Mouse (Mus musculus): ENCODE data around the gene Fpr2.
"Not testable (repeated sequence)": the region's sequence is repeated elsewhere in the genome, so short reads cannot be mapped to it uniquely, and the experiment has no call there.

The Fpr2 gene

DNA sequence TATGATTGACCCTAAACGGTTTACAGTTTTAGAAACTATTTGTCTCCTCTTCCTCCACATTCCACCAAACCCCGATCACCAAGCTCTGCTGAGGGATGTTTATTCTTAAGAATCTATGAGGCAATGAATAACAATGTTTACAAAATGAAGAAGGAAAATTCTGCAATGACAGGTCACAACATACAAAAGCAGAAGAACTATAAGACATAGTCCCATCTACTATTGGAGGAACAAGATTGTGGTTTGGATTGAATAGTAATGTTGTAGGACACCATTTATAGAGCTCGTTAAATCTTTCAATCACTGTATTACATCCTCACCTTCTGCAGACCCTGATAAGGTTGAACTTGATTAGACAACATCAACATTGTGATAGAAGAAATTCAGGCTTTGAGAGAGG lies 5.0 kb upstream of the Fpr2 start:
- DNase-seq (ENCODE audit: low spot score) = no peak

DNA sequence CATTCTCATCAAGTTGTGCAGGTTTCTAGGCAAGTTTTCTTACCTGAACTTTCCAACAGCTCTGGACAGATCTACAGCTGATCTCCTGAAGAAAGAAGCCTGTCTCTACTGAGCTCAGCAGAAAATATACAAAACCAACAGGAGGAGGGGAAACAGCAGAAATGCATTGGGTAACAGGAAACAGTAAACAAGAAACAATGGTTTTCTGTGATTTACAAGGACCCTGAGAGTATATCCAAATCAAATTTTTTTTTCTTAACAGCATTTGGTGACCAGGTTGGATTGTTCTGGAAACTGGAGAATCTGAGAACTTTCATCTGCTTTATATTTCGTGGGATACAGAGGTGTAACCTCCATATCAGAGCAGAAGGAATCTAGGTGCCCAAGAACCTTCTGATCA lies 3.8 kb upstream of the Fpr2 start, which contains the start of gene Fpr1:
Gene Fpr1, minus strand, starts transcription at position 101 of the 400 bp plus-strand sequence.
- DNase-seq (ENCODE audit: low spot score) = no peak

GRCm38 (mm10) chr17:17889732-17890425 lies 2.3 kb downstream of the Fpr2 start:
- no peak for DNase-seq (ENCODE audit: low spot score)

GRCm38 (mm10) chr17:17896039-17896438 lies 8.4 kb downstream of the Fpr2 start:
- DNase-seq (ENCODE audit: low spot score) = no peak

DNA sequence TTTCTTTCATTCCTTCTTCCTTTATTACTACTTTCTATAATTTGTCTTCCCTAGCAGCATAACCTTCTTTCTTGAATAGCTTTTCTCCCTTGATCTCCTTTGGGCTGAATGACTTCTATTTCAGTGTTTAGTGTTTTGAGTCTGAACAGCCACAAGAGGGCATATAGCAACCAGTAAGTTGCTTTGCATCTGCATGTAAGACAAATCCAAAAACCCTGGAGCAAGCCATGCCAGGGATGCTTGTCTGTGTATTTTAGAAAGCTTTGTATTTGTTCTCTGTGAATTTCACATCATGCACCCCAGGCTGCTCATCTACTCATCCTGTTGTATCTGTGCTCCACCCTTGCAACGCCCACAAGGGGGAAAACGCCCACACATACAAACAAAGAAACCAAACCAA lies 11.6 kb downstream of the Fpr2 start:
- no peak for DNase-seq (ENCODE audit: low spot score)

DNA sequence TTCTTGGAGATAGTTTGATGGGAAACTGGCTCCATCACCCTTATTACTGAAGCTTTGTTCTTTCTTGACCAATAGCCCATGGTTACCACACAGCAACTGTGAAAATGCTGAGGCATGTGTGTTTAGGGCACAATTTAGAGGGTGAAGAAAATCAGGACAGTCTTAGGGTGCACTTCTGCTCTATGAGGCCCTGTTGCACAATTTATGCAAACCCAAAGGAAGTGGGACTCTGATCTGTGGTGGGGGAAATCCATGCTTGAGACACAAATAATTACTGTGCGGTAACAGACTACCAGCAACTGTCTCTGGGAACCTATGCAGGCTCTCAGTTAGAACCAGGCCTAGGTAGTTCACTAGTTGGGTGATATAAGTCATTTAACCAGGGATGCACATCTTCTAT lies 13.1 kb downstream of the Fpr2 start:
- DNase-seq (ENCODE audit: low spot score) = no peak

DNA sequence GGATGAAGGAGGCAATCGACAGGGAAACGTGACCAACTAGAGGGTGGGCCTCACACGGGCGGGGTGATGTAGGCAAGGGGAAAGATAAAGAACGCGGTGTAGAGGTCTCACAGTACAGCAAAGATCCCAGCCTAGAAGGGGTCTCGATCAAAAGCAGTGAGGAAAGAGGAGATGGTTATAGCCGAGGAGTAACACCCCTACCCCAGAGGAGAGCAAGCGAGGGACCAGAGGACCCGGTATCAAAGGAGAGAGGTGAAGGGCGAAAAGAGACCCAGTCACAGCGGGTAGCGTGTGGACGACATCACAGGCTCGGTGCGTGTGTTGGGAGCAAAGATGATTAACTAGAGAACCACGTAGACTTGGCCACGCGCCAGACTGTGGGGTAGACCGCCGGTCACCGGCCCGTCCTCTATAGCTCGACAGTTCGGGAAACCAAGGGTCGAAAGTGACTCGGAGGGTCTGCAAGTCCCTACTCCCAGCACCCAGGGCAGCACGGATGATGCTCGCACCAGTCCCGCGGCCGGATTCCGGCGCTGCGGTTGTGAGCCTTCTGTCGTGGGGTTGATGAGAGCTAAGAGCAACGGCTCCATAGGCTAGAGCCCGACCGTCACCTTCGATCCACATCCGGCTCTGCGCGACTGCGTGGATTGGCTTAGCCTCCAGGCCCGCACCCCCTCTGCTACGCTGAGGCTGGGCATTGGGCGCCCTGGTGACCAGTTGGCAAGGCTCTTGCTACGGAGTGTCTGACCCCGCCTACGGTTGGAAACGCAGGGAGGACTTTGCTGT lies 22.2 kb downstream of the Fpr2 start:
- peak; percentile 83 for DNase-seq (ENCODE audit: low spot score)

DNA sequence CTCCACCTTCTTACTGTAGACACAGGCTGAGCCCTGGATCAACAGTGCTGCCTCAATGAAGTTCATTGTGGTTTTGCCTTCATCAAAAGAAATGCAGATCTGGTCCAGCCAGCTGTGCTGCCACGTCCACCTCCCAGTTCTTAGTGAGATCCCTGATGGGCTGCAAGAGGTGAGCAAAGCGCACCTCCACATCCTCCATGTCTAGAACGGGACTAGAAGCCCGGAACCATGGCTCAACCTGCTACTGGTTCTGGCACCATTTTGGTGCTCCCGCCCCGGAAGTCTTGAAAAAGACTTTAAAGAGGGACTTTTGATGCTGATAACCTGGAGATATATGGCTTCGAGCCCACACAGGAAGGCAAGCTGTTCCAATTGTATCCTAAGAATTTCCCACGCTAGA lies 25.0 kb downstream of the Fpr2 start:
- not testable (repeated sequence) for DNase-seq (ENCODE audit: low spot score)

DNA sequence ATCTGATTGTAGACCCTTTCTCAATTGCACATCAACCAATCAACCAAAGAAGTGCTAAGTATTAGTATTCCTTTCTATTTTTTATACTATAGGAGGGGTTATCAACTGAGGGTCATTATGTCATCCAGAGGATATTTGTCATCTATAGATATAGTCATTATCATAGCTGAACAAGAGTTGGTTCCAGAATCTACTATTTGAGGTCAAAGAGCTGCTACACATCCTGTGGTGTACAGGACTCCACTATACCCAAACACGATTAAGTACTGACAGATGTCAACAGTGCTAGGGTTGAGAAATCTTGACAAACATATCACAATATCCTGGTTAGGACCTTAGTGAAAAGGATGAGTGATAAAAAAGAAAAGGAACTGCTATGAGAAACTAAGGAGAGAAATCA lies 29.8 kb downstream of the Fpr2 start:
- no peak for DNase-seq (ENCODE audit: low spot score)

GRCm38 (mm10) chr17:17917782-17918181 lies 30.2 kb downstream of the Fpr2 start:
- no peak for DNase-seq (ENCODE audit: low spot score)

All from ovary, postnatal 36 days (tissue).